Mouse (Mus musculus): ENCODE measurements around the gene Olfr976. TPM values are rescaled to one million over a fixed set of nuclear protein-coding genes. Genes with fewer than 3 reads are reported as not detected.
"Not testable (repeated sequence)": the region's sequence is repeated elsewhere in the genome, so short reads cannot be mapped to it uniquely, and the experiment has no call there.

Olfr976 gene
- polyA plus RNA-seq, 1 experiment from 2014 or later = not detected

- H3K27ac ChIP-seq (ENCODE audit: low read depth, low read length); DNase-seq (ENCODE audit: low spot score); H3K9ac ChIP-seq (ENCODE audit: low read length): not testable (repeated sequence)
These were observed 32.7 kb downstream of the Olfr976 start for GRCm38 (mm10) chr9:39927975-39928836.

GRCm38 (mm10) chr9:39909939-39910338, 51.0 kb downstream of the Olfr976 start:
- WGBS = 87% methylated on average over 3 of the region's 3 CpGs
- Histone ChIP-seq H3K4me2 (ENCODE audit: low read depth) (no peak overlapping the region), H3K27ac (ENCODE audit: low read depth, low read length) (no peak overlapping the region), H3K4me3 (ENCODE audit: low read depth, low read length) (no peak overlapping the region), H3K36me3 (ENCODE audit: control insufficient read depth, insufficient read depth, low read length) (no peaks in the 10 kb centered on the region), H3K4me1 (ENCODE audit: control insufficient read depth, insufficient read depth, low read length) (no peaks in the 10 kb centered on the region), H3K27me3 (ENCODE audit: control insufficient read depth, insufficient read depth, low read length) (no peaks in the 10 kb centered on the region), H3K9me3 (ENCODE audit: control insufficient read depth, low read length) (no peaks in the 10 kb centered on the region), H3K9ac (ENCODE audit: low read length) (no peak overlapping the region)
- ATAC-seq (ENCODE audit: insufficient read depth, low FRiP score, low TSS enrichment) (no peak), DNase-seq (ENCODE audit: low spot score) (no peak)

More at GRCm38 (mm10) chr9:39927975-39928836, 32.7 kb downstream of the Olfr976 start:
- not testable (repeated sequence) for H3K36me3 ChIP-seq (ENCODE audit: control insufficient read depth, insufficient read depth, low read length); H3K9me3 ChIP-seq (ENCODE audit: control insufficient read depth, low read length); ATAC-seq (ENCODE audit: insufficient read depth, low FRiP score, low TSS enrichment); H3K4me1 ChIP-seq (ENCODE audit: control insufficient read depth, insufficient read depth, low read length); H3K4me2 ChIP-seq (ENCODE audit: low read depth); H3K27me3 ChIP-seq (ENCODE audit: control insufficient read depth, insufficient read depth, low read length); H3K4me3 ChIP-seq (ENCODE audit: low read depth, low read length)
- no CpG with 5 or more reads among the region's 4 CpGs for WGBS

GRCm38 (mm10) chr9:39907036-39907435, 53.9 kb downstream of the Olfr976 start, which contains the start of gene Olfr229:
TSS of gene Olfr229 (plus strand) at chr9:39907336.
- H3K4me3 ChIP-seq (ENCODE audit: low read depth, low read length) = no peak within 1 kb of the TSS
- H3K9me3 ChIP-seq (ENCODE audit: control insufficient read depth, low read length) = no peaks in the 10 kb centered on the region
- H3K4me1 ChIP-seq (ENCODE audit: control insufficient read depth, insufficient read depth, low read length) = no peaks in the 10 kb centered on the region
- H3K4me2 ChIP-seq (ENCODE audit: low read depth) = no peak within 1 kb of the TSS
- DNase-seq (ENCODE audit: low spot score) (no peak), ATAC-seq (ENCODE audit: insufficient read depth, low FRiP score, low TSS enrichment) (no peak)
- no peak within 1 kb of the TSS for H3K27ac ChIP-seq (ENCODE audit: low read depth, low read length)
- no peaks in the 10 kb centered on the region for H3K36me3 ChIP-seq (ENCODE audit: control insufficient read depth, insufficient read depth, low read length)
- 75% methylated on average over 2 of the region's 2 CpGs for WGBS
- H3K9ac ChIP-seq (ENCODE audit: low read length) = no peak within 1 kb of the TSS
- no peaks in the 10 kb centered on the region for H3K27me3 ChIP-seq (ENCODE audit: control insufficient read depth, insufficient read depth, low read length)

- Histone ChIP-seq H3K9me3 (ENCODE audit: control insufficient read depth, low read length) (no peaks in the 10 kb centered on the region), H3K4me3 (ENCODE audit: low read depth, low read length) (no peak overlapping the region)
These were observed 55.8 kb downstream of the Olfr976 start for GRCm38 (mm10) chr9:39905106-39905505.

More at GRCm38 (mm10) chr9:39905106-39905505, 55.8 kb downstream of the Olfr976 start:
- Histone ChIP-seq H3K36me3 (ENCODE audit: control insufficient read depth, insufficient read depth, low read length) (no peaks in the 10 kb centered on the region), H3K27me3 (ENCODE audit: control insufficient read depth, insufficient read depth, low read length) (no peaks in the 10 kb centered on the region), H3K9ac (ENCODE audit: low read length) (no peak overlapping the region), H3K27ac (ENCODE audit: low read depth, low read length) (no peak overlapping the region), H3K4me1 (ENCODE audit: control insufficient read depth, insufficient read depth, low read length) (no peaks in the 10 kb centered on the region), H3K4me2 (ENCODE audit: low read depth) (no peak overlapping the region)
- no peak for ATAC-seq (ENCODE audit: insufficient read depth, low FRiP score, low TSS enrichment)
- DNase-seq (ENCODE audit: low spot score) = no peak
- WGBS = 80% methylated on average over 6 of the region's 6 CpGs

Other genes with a start within 250 kb of the Olfr976 start
- not detected in 2 replicates for gene Olfr965, start 249.8 kb downstream of the Olfr976 start, polyA plus RNA-seq (2014; fragmentation: Nextera tagmentation; extraction: Ambion mirVana)
- not detected in 2 replicates for gene Olfr150, start 230.2 kb downstream of the Olfr976 start, polyA plus RNA-seq (2014; fragmentation: Nextera tagmentation; extraction: Ambion mirVana)
- gene Olfr967, start 214.9 kb downstream of the Olfr976 start, polyA plus RNA-seq (2014; fragmentation: Nextera tagmentation; extraction: Ambion mirVana) = not detected in 2 replicates
- gene Olfr968, start 177.9 kb downstream of the Olfr976 start, polyA plus RNA-seq (2014; fragmentation: Nextera tagmentation; extraction: Ambion mirVana) = not detected in 2 replicates
- gene Olfr969, start 170.2 kb downstream of the Olfr976 start, polyA plus RNA-seq (2014; fragmentation: Nextera tagmentation; extraction: Ambion mirVana) = not detected in 2 replicates
- gene Olfr970, start 152.3 kb downstream of the Olfr976 start, polyA plus RNA-seq (2014; fragmentation: Nextera tagmentation; extraction: Ambion mirVana) = not detected in 2 replicates
- gene Olfr971, start 124.3 kb downstream of the Olfr976 start, polyA plus RNA-seq (2014; fragmentation: Nextera tagmentation; extraction: Ambion mirVana) = not detected in 2 replicates
- not detected in 2 replicates for gene Olfr972, start 94.7 kb downstream of the Olfr976 start, polyA plus RNA-seq (2014; fragmentation: Nextera tagmentation; extraction: Ambion mirVana)
- gene Olfr229, start 53.8 kb downstream of the Olfr976 start, polyA plus RNA-seq (2014; fragmentation: Nextera tagmentation; extraction: Ambion mirVana) = not detected in 2 replicates
- gene Olfr974, start 23.6 kb downstream of the Olfr976 start, polyA plus RNA-seq (2014; fragmentation: Nextera tagmentation; extraction: Ambion mirVana) = not detected in 2 replicates
- not detected in 2 replicates for gene Olfr975, start 9.1 kb downstream of the Olfr976 start, polyA plus RNA-seq (2014; fragmentation: Nextera tagmentation; extraction: Ambion mirVana)
- gene Olfr978, start 31.0 kb upstream of the Olfr976 start, polyA plus RNA-seq (2014; fragmentation: Nextera tagmentation; extraction: Ambion mirVana) = not detected in 2 replicates
- not detected in 2 replicates for gene Olfr979, start 42.3 kb upstream of the Olfr976 start, polyA plus RNA-seq (2014; fragmentation: Nextera tagmentation; extraction: Ambion mirVana)
- not detected in 2 replicates for gene Olfr980, start 48.4 kb upstream of the Olfr976 start, polyA plus RNA-seq (2014; fragmentation: Nextera tagmentation; extraction: Ambion mirVana)
- gene Olfr981, start 60.3 kb upstream of the Olfr976 start, polyA plus RNA-seq (2014; fragmentation: Nextera tagmentation; extraction: Ambion mirVana) = not detected in 2 replicates
- not detected in 2 replicates for gene Olfr982, start 112.7 kb upstream of the Olfr976 start, polyA plus RNA-seq (2014; fragmentation: Nextera tagmentation; extraction: Ambion mirVana)
- gene Olfr983, start 132.5 kb upstream of the Olfr976 start, polyA plus RNA-seq (2014; fragmentation: Nextera tagmentation; extraction: Ambion mirVana) = not detected in 2 replicates
- not detected in 2 replicates for gene Olfr984, start 153.1 kb upstream of the Olfr976 start, polyA plus RNA-seq (2014; fragmentation: Nextera tagmentation; extraction: Ambion mirVana)
- gene Olfr985, start 169.1 kb upstream of the Olfr976 start, polyA plus RNA-seq (2014; fragmentation: Nextera tagmentation; extraction: Ambion mirVana) = not detected in 2 replicates
- gene Tmem225, start 187.0 kb upstream of the Olfr976 start, polyA plus RNA-seq (2014; fragmentation: Nextera tagmentation; extraction: Ambion mirVana) = not detected in 2 replicates
- gene Olfr986, start 219.8 kb upstream of the Olfr976 start, polyA plus RNA-seq (2014; fragmentation: Nextera tagmentation; extraction: Ambion mirVana) = not detected in 2 replicates
- 6.8 and 6.9 TPM in 2 replicates for gene Zfp202, start 231.2 kb upstream of the Olfr976 start, polyA plus RNA-seq (2014; fragmentation: Nextera tagmentation; extraction: Ambion mirVana)